ENCODE assay signal across 8 mouse cellular contexts in genomic region chr11:117325468-117326139, GRCm38 (mm10).
DNase-seq lines count a peak whose midpoint lies in the region; ATAC-seq and TF ChIP-seq lines count a peak whose summit lies in the region.

No protein-coding gene starts in this region.

- H3K27me3 ChIP-seq in hindbrain, embryonic 11.5 days (ENCODE audit: control insufficient read depth, insufficient read depth, low read length): no peaks in the 10 kb centered on the region
- H3K27me3 ChIP-seq in hindbrain, postnatal 0 days (ENCODE audit: insufficient read depth, low read length): no peaks in the 10 kb centered on the region
- no peaks in the 10 kb centered on the region for H3K27me3 ChIP-seq in liver, embryonic 15.5 days
- no peaks in the 10 kb centered on the region for H3K27me3 ChIP-seq in stomach, embryonic 16.5 days (ENCODE audit: control insufficient read depth, insufficient read depth, low read length)

- peaks cover 7% of the 10 kb centered on the region for H3K4me1 ChIP-seq in hindbrain, embryonic 11.5 days (replicated peaks; ENCODE audit: control insufficient read depth, insufficient read depth, low read length)
- peaks cover 17% of the 10 kb centered on the region for H3K4me1 ChIP-seq in hindbrain, postnatal 0 days (ENCODE audit: insufficient read depth, low read length)
- peaks cover 36% of the 10 kb centered on the region for H3K4me1 ChIP-seq in bone marrow macrophage, adult 2 months (ENCODE audit: control insufficient read depth, insufficient read depth, low read length)
- peaks cover 82% of the 10 kb centered on the region for H3K4me1 ChIP-seq in liver, embryonic 15.5 days (replicated peaks)
- peaks cover 42% of the 10 kb centered on the region for H3K4me1 ChIP-seq in stomach, embryonic 16.5 days (ENCODE audit: control insufficient read depth, insufficient read depth, low read length)

- H3K27ac ChIP-seq in hindbrain, embryonic 11.5 days (ENCODE audit: low read depth, low read length): 0 out of 2 replicates have a peak overlapping the region, but pooled peaks have one; percentile 1
- no peak overlapping the region for H3K27ac ChIP-seq in hindbrain, postnatal 0 days
- H3K27ac ChIP-seq in bone marrow macrophage, adult 2 months (ENCODE audit: insufficient read depth, low read depth, low read length): peak overlapping the region; percentile 95
- peak overlapping the region; percentile 71 for H3K27ac ChIP-seq in liver, embryonic 15.5 days (replicated peaks)
- peak overlapping the region; percentile 47 for H3K27ac ChIP-seq in stomach, embryonic 16.5 days (ENCODE audit: low read length)

- no peak for TF ChIP-seq POLR2A in bone marrow macrophage, adult 2 months (IDR thresholded peaks at IDR 0.05; ENCODE audit: borderline replicate concordance, low read depth, low read length)

- no peak for TF ChIP-seq CTCF in hindbrain, postnatal 0 days (IDR thresholded peaks at IDR 0.05; ENCODE audit: low read depth)
- TF ChIP-seq CTCF in bone marrow macrophage, adult 2 months (IDR thresholded peaks at IDR 0.05; ENCODE audit: low read depth, low read length): no peak

- H3K4me2 ChIP-seq in hindbrain, embryonic 11.5 days (replicated peaks; ENCODE audit: low read depth, low read length): no peak overlapping the region
- no peak overlapping the region for H3K4me2 ChIP-seq in hindbrain, postnatal 0 days (ENCODE audit: low read depth, low read length)
- H3K4me2 ChIP-seq in liver, embryonic 15.5 days: peak overlapping the region; percentile 32
- no peak overlapping the region for H3K4me2 ChIP-seq in stomach, embryonic 16.5 days (ENCODE audit: low read depth, low read length)

- 33% methylated on average over 12 of the region's 12 CpGs for WGBS in hindbrain, embryonic 11.5 days
- 52% methylated on average over 12 of the region's 12 CpGs for WGBS in hindbrain, postnatal 0 days
- WGBS in liver, embryonic 15.5 days (ENCODE audit: insufficient replicate concordance): 10% methylated on average over 12 of the region's 12 CpGs
- 42% methylated on average over 11 of the region's 12 CpGs for WGBS in stomach, embryonic 16.5 days

- DNase-seq in hindbrain, embryonic 11.5 days (ENCODE audit: low spot score): no peak
- no peak for DNase-seq in hindbrain, postnatal 0 days (ENCODE audit: low spot score)
- DNase-seq in urinary bladder, postnatal 14 days (ENCODE audit: low spot score): no peak
- no peak for DNase-seq in retina, postnatal 1 day
- DNase-seq in gastrocnemius, postnatal 25 days: no peak

- H3K9ac ChIP-seq in hindbrain, embryonic 11.5 days (ENCODE audit: low read depth, low read length): no peak overlapping the region
- H3K9ac ChIP-seq in hindbrain, postnatal 0 days (replicated peaks; ENCODE audit: low read length): no peak overlapping the region
- no peak overlapping the region for H3K9ac ChIP-seq in liver, embryonic 15.5 days
- H3K9ac ChIP-seq in stomach, embryonic 16.5 days (ENCODE audit: low read length): no peak overlapping the region

- no peak for ATAC-seq in hindbrain, embryonic 11.5 days (ENCODE audit: low FRiP score)
- ATAC-seq in hindbrain, postnatal 0 days: no peak
- peak; percentile 34; the same call in 1 of the 2 replicates for ATAC-seq in liver, embryonic 15.5 days (ENCODE audit: insufficient read depth)
- ATAC-seq in stomach, embryonic 16.5 days (ENCODE audit: insufficient read depth, low FRiP score): no peak

- H3K4me3 ChIP-seq in hindbrain, embryonic 11.5 days (ENCODE audit: low read depth, low read length): no peak overlapping the region
- H3K4me3 ChIP-seq in hindbrain, postnatal 0 days (ENCODE audit: low read length): no peak overlapping the region
- peak overlapping the region; percentile 58 for H3K4me3 ChIP-seq in bone marrow macrophage, adult 2 months (ENCODE audit: insufficient read depth, low read length)
- no peak overlapping the region for H3K4me3 ChIP-seq in liver, embryonic 15.5 days (replicated peaks)
- no peak overlapping the region for H3K4me3 ChIP-seq in stomach, embryonic 16.5 days (replicated peaks; ENCODE audit: low read length)

- H3K9me3 ChIP-seq in hindbrain, embryonic 11.5 days (ENCODE audit: control insufficient read depth, low read length): no peaks in the 10 kb centered on the region
- no peaks in the 10 kb centered on the region for H3K9me3 ChIP-seq in hindbrain, postnatal 0 days (ENCODE audit: low read length)
- no peaks in the 10 kb centered on the region for H3K9me3 ChIP-seq in liver, embryonic 15.5 days (replicated peaks)
- H3K9me3 ChIP-seq in stomach, embryonic 16.5 days (replicated peaks; ENCODE audit: control insufficient read depth, low read length): no peaks in the 10 kb centered on the region

- no peaks in the 10 kb centered on the region for H3K36me3 ChIP-seq in hindbrain, embryonic 11.5 days (ENCODE audit: control insufficient read depth, insufficient read depth, low read length)
- H3K36me3 ChIP-seq in hindbrain, postnatal 0 days (ENCODE audit: insufficient read depth, low read length): no peaks in the 10 kb centered on the region
- no peaks in the 10 kb centered on the region for H3K36me3 ChIP-seq in liver, embryonic 15.5 days (replicated peaks)
- no peaks in the 10 kb centered on the region for H3K36me3 ChIP-seq in stomach, embryonic 16.5 days (ENCODE audit: control insufficient read depth, insufficient read depth, low read length)
